Mouse (Mus musculus): ENCODE results near the gene Olfr1178. TPM values are rescaled to one million over a fixed set of nuclear protein-coding genes. Genes with fewer than 3 reads are reported as not detected.

The Olfr1178 gene
- total RNA-seq (2021), result not detected

GRCm38 (mm10) chr2:88386762-88387161 is at the start of gene Olfr1178:
TSS of gene Olfr1178 (plus strand) at chr2:88387062.
- intact Hi-C loops (cut with DNase I), result no loop called here
- no peak for DNase-seq (ENCODE audit: extremely low spot score in 1 of 2, low spot score in 2 of 2)

- DNase-seq (ENCODE audit: extremely low spot score in 1 of 2, low spot score in 2 of 2), result no peak
- intact Hi-C loops (cut with DNase I), result no loop called here
These were observed 40.5 kb upstream of the Olfr1178 start, which contains the start of gene Olfr1177-ps for GRCm38 (mm10) chr2:88346392-88346791. TSS of gene Olfr1177-ps (minus strand) at chr2:88346492.

GRCm38 (mm10) chr2:88356304-88356703 is 30.6 kb upstream of the Olfr1178 start:
- intact Hi-C loops (cut with DNase I), result no loop called here
- DNase-seq (ENCODE audit: extremely low spot score in 1 of 2, low spot score in 2 of 2), result peak in 1 of 2 experiments; percentile 23

- intact Hi-C loops (cut with DNase I), result no loop called here
- DNase-seq (ENCODE audit: extremely low spot score in 1 of 2, low spot score in 2 of 2), result no peak
These were observed 19.5 kb downstream of the Olfr1178 start, which contains the start of gene Olfr1179 for GRCm38 (mm10) chr2:88406353-88406752. TSS of gene Olfr1179 (minus strand) at chr2:88406453.

GRCm38 (mm10) chr2:88419051-88419450 is 32.2 kb downstream of the Olfr1178 start, which contains the start of gene Olfr1180:
TSS of gene Olfr1180 (minus strand) at chr2:88419151.
- DNase-seq (ENCODE audit: extremely low spot score in 1 of 2, low spot score in 2 of 2), result no peak
- intact Hi-C loops (cut with DNase I), result no loop called here

DNA sequence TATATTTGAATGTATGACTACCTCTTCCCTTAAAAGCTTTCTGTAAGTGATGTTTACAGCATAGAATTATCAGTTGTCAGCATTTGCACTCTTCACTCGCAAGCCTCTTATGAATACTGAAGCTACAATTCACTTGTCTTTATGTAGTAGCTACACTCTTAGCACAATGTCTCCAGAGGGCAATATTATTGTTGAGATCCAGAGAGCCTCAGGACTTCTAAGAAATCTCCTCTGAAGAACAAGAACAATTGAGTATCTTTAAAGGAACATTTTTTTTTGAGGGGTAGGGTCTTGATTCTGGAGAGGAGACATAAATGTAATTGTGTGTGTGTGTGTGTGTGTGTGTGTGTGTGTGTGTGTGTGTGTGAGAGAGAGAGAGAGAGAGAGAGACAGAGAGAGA is 39.2 kb downstream of the Olfr1178 start, which contains the start of gene Olfr1181:
TSS of gene Olfr1181 (minus strand) at position 101 of the 400 bp plus-strand sequence.
- intact Hi-C loops (cut with DNase I), result no loop called here

DNA sequence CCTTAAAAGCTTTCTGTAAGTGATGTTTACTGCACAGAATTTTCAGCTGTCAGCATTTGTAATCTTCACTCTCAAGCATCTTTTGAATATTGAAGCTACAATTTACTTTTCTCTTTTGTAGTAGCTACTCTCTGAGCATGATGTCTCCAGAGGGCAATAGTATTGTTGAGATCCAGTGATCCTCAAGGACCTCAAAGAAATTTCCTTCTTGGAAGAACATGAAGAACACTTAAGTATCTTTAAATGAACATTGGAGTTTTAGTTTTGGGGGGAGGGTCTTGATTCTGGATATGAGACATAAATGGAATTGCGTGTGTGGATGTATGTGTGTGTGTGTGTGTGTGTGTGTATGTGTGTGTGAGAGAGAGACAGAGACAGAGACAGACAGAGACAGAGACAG is 62.2 kb downstream of the Olfr1178 start, which contains the start of gene Gm13757:
TSS of gene Gm13757 (minus strand) at position 101 of the 400 bp plus-strand sequence.
- intact Hi-C loops (cut with DNase I), result no loop called here

More for the DNA sequence above, 39.2 kb downstream of the Olfr1178 start, which contains the start of gene Olfr1181:
- no peak for DNase-seq (ENCODE audit: extremely low spot score in 1 of 2, low spot score in 2 of 2)

More for the DNA sequence above, 62.2 kb downstream of the Olfr1178 start, which contains the start of gene Gm13757:
- DNase-seq (ENCODE audit: extremely low spot score in 1 of 2, low spot score in 2 of 2), result no peak

Other genes starting within 250 kb of the Olfr1178 start
- gene Olfr1167, start 231.9 kb upstream of the Olfr1178 start, total RNA-seq (2021), result not detected
- not detected for gene Olfr1168, start 205.2 kb upstream of the Olfr1178 start, total RNA-seq (2021)
- not detected for gene Olfr1170, start 158.7 kb upstream of the Olfr1178 start, total RNA-seq (2021)
- gene Olfr1173, start 107.2 kb upstream of the Olfr1178 start, total RNA-seq (2021), result not detected
- gene Olfr1174-ps, start 71.9 kb upstream of the Olfr1178 start, total RNA-seq (2021), result not detected
- not detected for gene Olfr1175-ps, start 59.8 kb upstream of the Olfr1178 start, total RNA-seq (2021)
- gene Olfr1176, start 50.3 kb upstream of the Olfr1178 start, total RNA-seq (2021), result not detected
- gene Olfr1177-ps, start 40.6 kb upstream of the Olfr1178 start, total RNA-seq (2021), result not detected
- gene Olfr1179, start 19.4 kb downstream of the Olfr1178 start, total RNA-seq (2021), result not detected
- gene Olfr1180, start 32.1 kb downstream of the Olfr1178 start, total RNA-seq (2021), result not detected
- gene Olfr1181, start 39.1 kb downstream of the Olfr1178 start, total RNA-seq (2021), result not detected
- not detected for gene Gm13757, start 62.1 kb downstream of the Olfr1178 start, total RNA-seq (2021)
- gene Olfr1183, start 67.8 kb downstream of the Olfr1178 start, total RNA-seq (2021), result not detected
- gene Olfr1184, start 96.5 kb downstream of the Olfr1178 start, total RNA-seq (2021), result not detected
- gene Olfr1185-ps1, start 106.3 kb downstream of the Olfr1178 start, total RNA-seq (2021), result not detected
- not detected for gene Olfr1186, start 131.5 kb downstream of the Olfr1178 start, total RNA-seq (2021)
- not detected for gene Olfr1188, start 169.9 kb downstream of the Olfr1178 start, total RNA-seq (2021)
- not detected for gene Olfr1189, start 199.4 kb downstream of the Olfr1178 start, total RNA-seq (2021)

Data from left cerebral cortex, postnatal 10 days (tissue).